Mouse (Mus musculus) MEL (cell line): ENCODE results near the gene Grm6.

Experiments
- ELF1 ChIP-seq: IDR thresholded peaks from 2 replicates; pipeline ENCODE4 v1.6.1; 2014; ENCODE audit warnings: low read depth, mild to moderate bottlenecking, inconsistent platforms, low read length, improper control_type of control experiment, moderate library complexity
- MAFK ChIP-seq: IDR thresholded peaks from 2 replicates; pipeline ENCODE4 v1.6.1; 2011; ENCODE audit warnings: low read depth, mild to moderate bottlenecking, low read length, improper control_type of control experiment, borderline replicate concordance
- NRF1 ChIP-seq: IDR thresholded peaks from 2 replicates; pipeline ENCODE4 v1.6.1; 2014; ENCODE audit warnings: low read depth, mild to moderate bottlenecking, inconsistent platforms, low read length, improper control_type of control experiment, moderate library complexity; ENCODE audit not compliant: poor library complexity, insufficient read depth, severe bottlenecking
- SIN3A ChIP-seq: IDR thresholded peaks from 2 replicates; pipeline ENCODE4 v1.6.1; 2012; ENCODE audit warnings: low read length, improper control_type of control experiment, inconsistent platforms
- UBTF ChIP-seq: IDR thresholded peaks from 2 replicates; pipeline ENCODE4 v1.6.1; 2012; ENCODE audit warnings: low read depth, mild to moderate bottlenecking, inconsistent platforms, low read length, improper control_type of control experiment, moderate library complexity, borderline replicate concordance; ENCODE audit not compliant: insufficient read depth
- USF1 ChIP-seq: IDR thresholded peaks from 2 replicates; pipeline ENCODE4 v1.6.1; 2014; ENCODE audit warnings: low read depth, mild to moderate bottlenecking, inconsistent platforms, low read length, improper control_type of control experiment, moderate library complexity

- no peak for TF ChIP-seq NRF1
- TF ChIP-seq USF1: no peak
- TF ChIP-seq SIN3A: no peak
- TF ChIP-seq UBTF: no peak
- TF ChIP-seq ELF1: no peak
- no peak for TF ChIP-seq MAFK
Observed at GRCm38 (mm10) chr11:50848520-50849137, 1.9 kb upstream of the Grm6 start.
